Mouse (Mus musculus): ENCODE measurements around the gene Lrat. TPM values are rescaled to one million over a fixed set of nuclear protein-coding genes. Genes with fewer than 3 reads are reported as not detected.

Lrat gene
- total RNA-seq, 2 experiments from 2014 or later, result 0.08 TPM; not detected in 1

DNA sequence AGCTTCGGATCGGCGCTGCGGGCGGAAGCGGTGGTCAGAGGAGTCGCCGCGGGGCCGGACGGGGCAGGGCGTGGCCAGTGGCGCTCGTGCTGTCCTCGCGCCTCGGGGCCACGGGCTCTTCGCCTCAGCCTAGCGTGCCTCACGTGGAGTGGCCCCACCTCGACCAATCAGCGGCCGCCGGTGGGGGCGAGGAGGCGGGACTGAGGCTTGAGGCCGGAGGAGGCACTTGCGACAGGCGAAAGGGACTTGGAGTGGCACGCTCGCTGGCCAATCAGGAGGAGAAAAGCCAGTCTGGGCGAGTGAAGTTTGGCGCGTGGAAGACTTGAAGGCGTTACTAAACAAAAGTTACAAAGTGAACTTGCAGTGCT lies 27.4 kb downstream of the Lrat start, which contains the start of gene Rbm46:
Rbm46 (minus strand) TSS at position 112 of the 368 bp plus-strand sequence.
- TF ChIP-seq CTCF (conservative IDR thresholded peaks at IDR 0.05), result no peak
- Histone ChIP-seq H3K27ac (no peak within 1 kb of the TSS), H3K4me3 (peak within 1 kb of the TSS; percentile 51)
- DNase-seq (ENCODE audit: low spot score in 2 of 2), result peak; percentile 65 to 71

DNA sequence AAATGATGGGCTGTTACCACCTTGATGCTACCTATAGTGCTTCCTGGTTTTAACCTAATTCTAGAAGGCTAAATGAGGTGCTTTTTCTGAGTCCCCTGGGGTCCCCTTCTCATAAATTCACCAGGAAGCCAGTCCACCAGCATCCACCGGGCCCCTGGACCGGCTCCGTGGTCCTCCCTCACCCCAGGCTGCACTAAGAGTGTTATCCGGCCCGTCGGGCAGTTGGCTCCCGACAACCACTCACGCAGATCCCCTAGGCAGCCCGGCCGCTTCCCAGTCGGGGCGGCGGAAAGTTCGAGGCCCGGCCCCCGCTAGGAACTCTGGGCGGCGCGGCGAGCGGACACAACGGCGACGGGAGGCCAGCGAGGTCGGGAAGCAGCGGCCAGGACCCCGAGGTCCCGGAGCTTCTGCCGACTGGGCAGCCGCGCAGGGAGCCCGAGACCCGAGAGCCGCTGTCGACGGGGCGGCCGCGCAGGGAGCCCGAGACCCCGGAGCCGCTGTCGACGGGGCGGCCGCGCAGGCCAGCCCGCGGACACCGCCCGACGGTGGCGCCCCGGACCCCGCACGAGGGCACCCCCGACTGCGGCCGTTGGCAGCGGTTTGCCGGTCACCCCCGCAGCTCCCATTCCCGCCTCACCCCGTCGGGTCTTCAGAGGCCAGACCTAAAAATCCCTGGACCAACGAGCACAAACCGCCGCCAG lies 28.0 kb downstream of the Lrat start:
- H3K4me3 ChIP-seq, result peak overlapping the region; percentile 51
- no peak for TF ChIP-seq CTCF (conservative IDR thresholded peaks at IDR 0.05)

DNA sequence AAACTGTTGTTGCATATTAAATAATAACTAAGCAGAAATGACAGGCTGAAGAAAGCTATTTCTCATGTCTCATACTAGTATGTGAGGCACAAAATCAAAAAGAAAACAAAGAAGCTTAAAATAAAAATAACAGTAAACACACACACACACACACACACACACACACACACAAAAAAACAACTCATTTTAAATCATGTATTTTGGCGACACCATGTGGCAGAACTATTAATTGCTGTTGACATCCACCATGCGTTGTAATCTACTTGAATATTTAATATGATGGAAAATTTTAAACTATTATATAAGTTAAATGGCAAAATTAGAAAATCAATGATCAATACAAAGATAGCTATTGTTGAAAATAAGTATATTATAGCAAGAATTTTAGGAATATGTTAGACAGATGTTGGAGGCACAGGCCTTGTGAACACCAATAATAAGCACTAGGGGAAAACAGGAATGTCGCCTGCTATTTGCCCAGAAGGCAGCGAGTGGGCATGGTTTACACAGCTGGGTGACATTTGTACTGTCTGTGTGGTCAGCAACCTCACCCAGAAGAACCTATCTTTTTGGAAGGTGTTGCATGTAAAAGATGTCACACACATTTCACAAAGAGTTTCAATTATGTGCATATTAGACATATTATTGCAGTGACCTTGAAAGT lies 46.2 kb downstream of the Lrat start:
- peak; percentile 4 to 51 for DNase-seq (ENCODE audit: low spot score in 2 of 2)
- no peak overlapping the region for H3K4me3 ChIP-seq
- peak overlapping the region; percentile 61 for H3K27ac ChIP-seq
- peak; percentile 76 for TF ChIP-seq CTCF (conservative IDR thresholded peaks at IDR 0.05)

More for the DNA sequence above, 28.0 kb downstream of the Lrat start:
- DNase-seq (ENCODE audit: low spot score in 2 of 2), result no peak
- H3K27ac ChIP-seq, result no peak overlapping the region

Other genes with a start within 250 kb of the Lrat start
- gene Rbm46, start 27.5 kb downstream of the Lrat start, total RNA-seq (2021), result 1 to 10 TPM; 1.6 to 1.8 TPM
- gene Fgg, start 103.8 kb upstream of the Lrat start, total RNA-seq (2021), result under 1 TPM; 0.20 to 0.27 TPM
- not detected for gene Fga, start 122.1 kb upstream of the Lrat start, total RNA-seq (2021)
- gene Fgb, start 145.9 kb upstream of the Lrat start, total RNA-seq (2021), result not detected
- gene Plrg1, start 151.5 kb upstream of the Lrat start, total RNA-seq (2021), result 10 to 100 TPM; 50.3 to 50.6 TPM
- gene Dchs2, start 224.0 kb upstream of the Lrat start, total RNA-seq (2021), result 1 to 10 TPM; 3.2 to 3.7 TPM

All from layer of hippocampus, adult 2 months (tissue).